Mouse (Mus musculus) hindbrain, embryonic 14.5 days (tissue): Measurements from ENCODE around the gene Mettl24. TPM values are rescaled to one million over a fixed set of nuclear protein-coding genes. Genes with fewer than 3 reads are reported as not detected.

Source experiments
- polyA plus RNA-seq: library from polyadenylated mRNA; unstranded; fragments of >200 nt; fragmentation: Nextera tagmentation; extraction: Ambion mirVana; gene quantifications from 2 replicates; pipeline ENCODE4 v1.2.1, GENCODE M21; 2014

The Mettl24 gene
- polyA plus RNA-seq, 1 experiment from 2014 or later: 0.33 TPM

Other genes starting within 250 kb of the Mettl24 start
- not detected in 2 replicates for gene Slc22a16, start 112.9 kb upstream of the Mettl24 start, polyA plus RNA-seq
- 1.3 and 1.7 TPM in 2 replicates for gene Ddo, start 53.3 kb upstream of the Mettl24 start, polyA plus RNA-seq
- gene Cdc40, start 200.0 kb downstream of the Mettl24 start, polyA plus RNA-seq: 22.5 TPM in 2 replicates
- gene Wasf1, start 200.2 kb downstream of the Mettl24 start, polyA plus RNA-seq: 105 and 113 TPM in 2 replicates